Mouse (Mus musculus) hindbrain, embryonic 14.5 days (tissue): ENCODE measurements at regions not wholly inside any gene's neighbourhood (a gene's known extent, or its start where the extent isn't known, plus 50 kb on each side); places are given as distances from the start of the nearest gene placed in this dataset.

ENCODE experiments used
- ATAC-seq: fragments of 200-750 bp; cut with Nextera tagmentation; 2 replicates; pipeline ENCODE4 v1.8.0; 2017; ENCODE audit warnings: moderate number of reproducible peaks, mild to moderate bottlenecking, moderate TSS enrichment, moderate library complexity; ENCODE audit not compliant: low FRiP score
- DNase-seq: peaks from one replicate; pipeline ENCODE4 v3.0.0-alpha.2; 2015; ENCODE audit warnings: low spot score
- H3K27ac ChIP-seq: fragments of 300-500 bp; sonication (generic); 2 replicates; pipeline ENCODE4 v1.5.1; 2014; ENCODE audit warnings: mild to moderate bottlenecking, moderate library complexity
- H3K27me3 ChIP-seq: fragments of 300-500 bp; sonication (generic); 2 replicates; pipeline ENCODE4 v1.6.1; 2014; ENCODE audit warnings: mild to moderate bottlenecking, low read length, mixed read lengths; ENCODE audit not compliant: control insufficient read depth, insufficient read depth
- H3K36me3 ChIP-seq: fragments of 300-500 bp; sonication (generic); replicated peaks from 2 replicates; pipeline ENCODE4 v1.6.1; 2014; ENCODE audit not compliant: control insufficient read depth, insufficient read depth
- H3K4me1 ChIP-seq: fragments of 300-500 bp; sonication (generic); replicated peaks from 2 replicates; pipeline ENCODE4 v1.6.1; 2014; ENCODE audit warnings: antibody characterized with exemption, low read length, mixed read lengths; ENCODE audit not compliant: control insufficient read depth, insufficient read depth
- H3K4me2 ChIP-seq: fragments of 300-500 bp; sonication (generic); replicated peaks from 2 replicates; pipeline ENCODE4 v1.6.1; 2014; ENCODE audit warnings: mild to moderate bottlenecking, moderate library complexity
- H3K4me3 ChIP-seq: fragments of 300-500 bp; sonication (generic); replicated peaks from 2 replicates; pipeline ENCODE4 v1.5.1; 2014; ENCODE audit warnings: mild to moderate bottlenecking, low read length
- H3K9ac ChIP-seq: fragments of 300-500 bp; sonication (generic); 2 replicates; pipeline ENCODE4 v1.6.1; 2014
- H3K9me3 ChIP-seq: fragments of 300-500 bp; sonication (generic); 2 replicates; pipeline ENCODE4 v1.6.1; 2016; ENCODE audit warnings: low read length; ENCODE audit not compliant: control insufficient read depth
- WGBS: fragments of 180-500 bp; shearing (Covaris S2); extraction: QIAGEN DNeasy Blood & Tissue Kit; methylation state at CpG from one replicate; pipeline ENCODE4 v1.1.7; 2014; 5-methylcytosine and 5-hydroxymethylcytosine counted together

DNA sequence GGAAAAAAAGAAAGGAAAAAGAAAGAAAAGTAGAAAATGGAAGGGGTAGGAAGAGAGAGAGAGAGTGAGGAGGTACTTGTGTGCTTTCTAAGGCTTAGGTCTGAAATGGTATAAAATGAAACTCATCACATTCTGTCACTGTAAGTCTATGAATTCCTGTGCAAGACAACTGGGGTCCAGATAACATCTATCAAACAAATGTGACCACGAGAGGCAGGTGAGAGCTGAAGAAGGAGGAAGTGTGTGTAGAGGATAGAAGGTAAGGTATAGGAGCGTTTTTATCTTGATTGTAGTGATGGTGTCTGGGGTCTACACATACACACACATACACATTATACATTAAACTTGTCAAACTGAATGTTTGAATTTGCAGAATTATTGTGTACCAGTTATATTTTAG is 51.0 kb upstream of the Znrf2 start:
- DNase-seq (no peak), ATAC-seq (no peak)
- peaks cover 6% of the 10 kb centered on the region; the same call in 1 of the 2 replicates for H3K27me3 ChIP-seq
- WGBS, result 86% methylated on average over 2 of the region's 2 CpGs
- no peaks in the 10 kb centered on the region for H3K4me1 ChIP-seq
- H3K36me3 ChIP-seq, result no peaks in the 10 kb centered on the region
- no peak overlapping the region for H3K4me3 ChIP-seq
- H3K4me2 ChIP-seq, result no peak overlapping the region
- no peaks in the 10 kb centered on the region for H3K9me3 ChIP-seq
- no peak overlapping the region for H3K9ac ChIP-seq
- no peak overlapping the region for H3K27ac ChIP-seq

DNA sequence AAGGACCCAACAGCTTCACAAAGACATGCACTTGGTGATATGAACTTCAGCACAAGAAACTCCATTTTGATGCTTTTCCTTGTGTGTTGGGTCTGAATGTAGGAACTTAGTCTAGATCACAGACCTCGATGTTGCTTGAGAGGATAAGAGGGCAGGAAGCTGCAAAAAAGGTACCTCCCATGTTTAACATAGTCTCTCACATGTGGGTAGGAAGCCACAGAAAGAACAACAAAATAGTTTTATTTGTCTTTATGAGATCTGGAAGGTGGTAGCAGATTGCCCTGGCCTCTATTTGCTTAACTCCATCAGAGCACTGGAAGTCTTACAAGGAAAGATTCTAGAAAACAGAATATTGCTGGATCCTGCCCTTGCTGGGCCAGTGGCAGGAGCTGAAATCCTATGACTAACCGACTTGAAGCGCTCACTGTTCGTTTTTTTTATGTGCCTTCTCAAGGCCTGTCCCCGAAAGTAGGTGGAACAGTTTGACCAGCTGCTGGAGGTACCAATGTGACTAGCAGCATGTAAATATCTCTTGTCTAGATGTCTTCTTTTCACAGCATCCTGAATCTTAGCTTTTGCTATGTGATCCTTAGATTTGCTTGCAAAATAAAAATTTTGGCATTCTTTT is 50.1 kb upstream of the Znrf2 start:
- Histone ChIP-seq H3K27ac (no peak overlapping the region), H3K9ac (no peak overlapping the region), H3K4me3 (no peak overlapping the region), H3K36me3 (no peaks in the 10 kb centered on the region), H3K4me2 (no peak overlapping the region), H3K9me3 (no peaks in the 10 kb centered on the region), H3K27me3 (peaks cover 6% of the 10 kb centered on the region; the same call in 1 of the 2 replicates), H3K4me1 (no peaks in the 10 kb centered on the region)
- DNase-seq, result no peak
- 90% methylated on average over 5 of the region's 5 CpGs for WGBS
- no peak for ATAC-seq
